Mouse (Mus musculus) embryonic fibroblast, embryonic 13.5 days (primary cell): Measurements from ENCODE around the gene H60b.

Source experiments
- CTCF ChIP-seq: IDR thresholded peaks from 2 replicates; pipeline ENCODE4 v1.5.1; 2011; ENCODE audit warnings: mild to moderate bottlenecking, control low read depth, low read length, moderate library complexity, borderline replicate concordance; ENCODE audit not compliant: insufficient read depth
- POLR2A ChIP-seq: IDR thresholded peaks from 2 replicates; pipeline ENCODE4 v1.6.1; 2011; ENCODE audit warnings: low read depth, mild to moderate bottlenecking, control low read depth, low read length, moderate library complexity

DNA sequence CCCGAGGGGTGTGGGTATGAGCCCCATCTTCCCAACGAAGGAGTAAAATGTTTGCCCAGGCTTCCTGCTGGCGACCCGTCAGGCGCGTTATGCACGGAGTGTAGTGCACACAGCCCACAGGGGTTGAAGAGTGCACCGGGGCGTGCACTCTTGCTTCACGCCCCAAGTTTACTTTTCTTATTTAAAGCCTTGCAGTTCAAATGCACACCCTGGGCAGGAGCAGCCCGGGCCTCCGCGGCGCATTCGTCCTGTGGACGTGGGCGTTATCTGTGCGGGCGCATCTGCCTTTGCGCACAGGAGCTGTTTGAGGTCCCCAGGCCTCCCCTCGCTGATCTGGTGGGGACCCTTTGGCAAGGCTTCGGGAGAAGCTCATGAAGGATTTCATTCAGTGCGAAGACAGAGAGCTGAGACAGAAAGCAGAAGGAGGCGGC lies 760 bp downstream of the H60b start:
- no peak for TF ChIP-seq POLR2A
- TF ChIP-seq CTCF = no peak
